Mouse (Mus musculus) spleen, adult 2 months (tissue): ENCODE results near the gene Skap1.

Source experiments
- CTCF ChIP-seq: fragments of 200-500 bp; IDR thresholded peaks from 2 replicates; pipeline ENCODE4 v1.5.1; 2011; ENCODE audit warnings: mild to moderate bottlenecking, inconsistent platforms; ENCODE audit not compliant: insufficient read depth, insufficient read length, insufficient replicate concordance; ENCODE audit errors: extremely low read depth
- POLR2A ChIP-seq: fragments of 200-500 bp; IDR thresholded peaks from 2 replicates; pipeline ENCODE4 v1.6.1; 2011; ENCODE audit warnings: low read depth, low read length, inconsistent platforms

- no peak for TF ChIP-seq CTCF
- TF ChIP-seq POLR2A: no peak
Measured at GRCm38 (mm10) chr11:96789990-96790389, 325.6 kb downstream of the Skap1 start.
